Mouse (Mus musculus) ES-E14 (cell line): ENCODE data around the gene Dolk. TPM values are rescaled to one million over a fixed set of nuclear protein-coding genes. Genes with fewer than 3 reads are reported as not detected.

ENCODE experiments used
- DNase-seq: peaks from one replicate; pipeline ENCODE4 v3.0.0-alpha.2; 2013; ENCODE audit warnings: low read depth, low spot score
- H3K27ac ChIP-seq: 2 replicates; pipeline ENCODE4 v1.5.1; 2012; ENCODE audit warnings: low read depth, mild to moderate bottlenecking, low read length, moderate library complexity, mixed read lengths; ENCODE audit not compliant: poor library complexity, insufficient read depth, severe bottlenecking
- H3K36me3 ChIP-seq: 2 replicates; pipeline ENCODE4 v1.6.1; 2012; ENCODE audit warnings: mild to moderate bottlenecking, low read length, moderate library complexity, mixed read lengths; ENCODE audit not compliant: control insufficient read depth, poor library complexity, insufficient read depth, severe bottlenecking
- H3K4me1 ChIP-seq, 2 experiments: fragments of 150-350 bp in 1 of 2; sonication (generic) in 1 of 2; 2 replicates each; pipeline ENCODE4 v1.6.1; 2012; ENCODE audit warnings: low read length in 2 of 2, mild to moderate bottlenecking in 1 of 2, mixed read lengths in 1 of 2; ENCODE audit not compliant: control insufficient read depth in 2 of 2, insufficient read depth in 2 of 2, poor library complexity in 1 of 2
- H3K4me3 ChIP-seq, 2 experiments: fragments of 150-350 bp in 1 of 2; sonication (generic) in 1 of 2; 2 replicates each; pipeline ENCODE4 v1.5.1; 2012; ENCODE audit warnings: low read length in 2 of 2, low read depth in 1 of 2, mild to moderate bottlenecking in 1 of 2, mixed read lengths in 1 of 2; ENCODE audit not compliant: insufficient read depth in 1 of 2, poor library complexity in 1 of 2, severe bottlenecking in 1 of 2
- H3K9ac ChIP-seq: 2 replicates; pipeline ENCODE4 v1.6.1; 2012; ENCODE audit warnings: low read depth, mild to moderate bottlenecking, low read length, mixed read lengths; ENCODE audit not compliant: poor library complexity, insufficient read depth, severe bottlenecking
- H3K9me3 ChIP-seq: fragments of 150-350 bp; sonication (generic); 2 replicates; pipeline ENCODE4 v1.6.1; 2012; ENCODE audit warnings: low read depth, mild to moderate bottlenecking, low read length; ENCODE audit not compliant: control insufficient read depth, insufficient read depth
- CHD2 ChIP-seq: IDR thresholded peaks from 2 replicates; pipeline ENCODE4 v1.6.1; 2014; ENCODE audit warnings: mild to moderate bottlenecking, low read depth, low read length, inconsistent platforms
- HCFC1 ChIP-seq: IDR thresholded peaks from 2 replicates; pipeline ENCODE4 v1.6.1; 2012; ENCODE audit warnings: low read length, inconsistent platforms, borderline replicate concordance; ENCODE audit not compliant: insufficient read depth
- MAFK ChIP-seq: IDR thresholded peaks from 2 replicates; pipeline ENCODE4 v1.6.1; 2014; ENCODE audit warnings: mild to moderate bottlenecking, low read depth, low read length, inconsistent platforms; ENCODE audit not compliant: insufficient read depth
- ZC3H11A ChIP-seq: IDR thresholded peaks from 2 replicates; pipeline ENCODE4 v1.6.1; 2012; ENCODE audit warnings: low read depth, mild to moderate bottlenecking, inconsistent platforms, low read length, borderline replicate concordance
- ZNF384 ChIP-seq: IDR thresholded peaks from 2 replicates; pipeline ENCODE4 v1.6.1; 2012; ENCODE audit warnings: low read depth, low read length, inconsistent platforms
- in situ Hi-C, 2 experiments: fragments of 600-800 bp; cut with MboI; formaldehyde crosslinking; loops; one replicate each; pipeline ENCODE4 v1.15.1; 2025; ENCODE audit warnings: low sequenced_read_pairs in 2 of 2, inconsistent platforms in 1 of 2; ENCODE audit not compliant: unreplicated experiment in 2 of 2
- total RNA-seq: library from RNA; depleted of rRNA; stranded (reverse); fragments of 300-350 nt; gene quantifications from 2 replicates; pipeline ENCODE4 v1.2.3, GENCODE M21; 2012

Gene Dolk
- total RNA-seq, 1 experiment, result 25.2 TPM

DNA sequence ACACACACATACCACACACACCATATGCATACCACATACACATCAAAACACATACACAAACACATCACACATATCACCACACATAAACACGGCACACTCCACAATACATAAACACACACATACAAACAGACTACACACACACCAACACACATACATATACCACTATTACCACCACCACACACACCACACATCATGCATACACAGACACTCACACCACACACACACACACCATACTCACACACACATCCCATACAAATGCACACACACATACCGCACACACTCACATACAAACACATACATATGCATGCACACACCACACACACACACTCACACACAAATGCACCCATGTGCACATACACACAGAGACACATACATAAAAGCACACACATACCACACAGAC is 18.7 kb downstream of the Dolk start:
- Histone ChIP-seq H3K36me3 (peaks cover 5% of the 10 kb centered on the region; the same call in 1 of the 2 replicates), H3K9me3 (no peaks in the 10 kb centered on the region), H3K9ac (no peak overlapping the region), H3K4me3 (no peak overlapping the region), H3K4me1 (peaks cover 9 to 29% of the 10 kb centered on the region in 2 experiments; a peak in 3 of 4 replicates), H3K27ac (no peak overlapping the region)
- in situ Hi-C loops, result no loop called here
- DNase-seq, result no peak
- no peak for TF ChIP-seq HCFC1
- TF ChIP-seq MAFK, result no peak
- TF ChIP-seq ZNF384, result no peak
- no peak for TF ChIP-seq CHD2
- no peak for TF ChIP-seq ZC3H11A

DNA sequence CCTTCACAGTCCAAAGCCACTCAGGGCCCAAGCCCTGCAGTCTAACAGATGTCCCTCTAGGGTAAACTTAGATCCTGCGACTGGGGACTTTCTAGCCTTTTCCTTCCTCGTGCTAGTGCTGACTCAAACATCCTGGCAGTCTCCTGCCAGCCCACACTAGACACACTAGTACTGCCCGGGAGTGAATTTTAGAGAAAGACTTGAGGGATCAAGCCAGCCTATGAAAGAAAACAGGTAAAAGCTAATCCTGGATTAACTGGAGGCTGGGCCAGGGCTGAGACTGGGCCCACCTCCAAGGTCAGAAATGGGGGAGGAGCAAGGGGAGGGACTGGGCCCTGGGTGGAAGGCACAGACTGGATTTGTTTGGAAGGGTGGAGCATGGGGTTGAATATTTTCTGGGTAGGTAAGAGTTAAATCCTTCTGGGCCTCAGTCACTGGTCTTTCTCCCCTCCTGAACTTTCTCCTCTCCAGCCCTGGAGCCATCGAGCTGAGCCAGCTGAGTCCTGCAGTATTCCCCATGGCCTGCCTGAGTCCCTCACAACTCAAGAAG is 19.7 kb downstream of the Dolk start:
- DNase-seq, result peak; percentile 71
- H3K9me3 ChIP-seq, result no peaks in the 10 kb centered on the region
- peak overlapping the region; percentile 36; the same call in 1 of the 2 replicates for H3K9ac ChIP-seq
- in situ Hi-C loops, result no loop called here
- TF ChIP-seq ZNF384, result no peak
- no peak for TF ChIP-seq HCFC1
- no peak for TF ChIP-seq CHD2
- no peak for TF ChIP-seq ZC3H11A
- TF ChIP-seq MAFK, result no peak
- H3K4me3 ChIP-seq, result peak overlapping the region; percentile 13 to 28; a peak in 2 of 4 replicates
- peaks cover 8% of the 10 kb centered on the region; the same call in 1 of the 2 replicates for H3K36me3 ChIP-seq
- peaks cover 9 to 29% of the 10 kb centered on the region in 2 experiments; a peak in 3 of 4 replicates for H3K4me1 ChIP-seq
- H3K27ac ChIP-seq, result peak overlapping the region; percentile 59; the same call in 1 of the 2 replicates

DNA sequence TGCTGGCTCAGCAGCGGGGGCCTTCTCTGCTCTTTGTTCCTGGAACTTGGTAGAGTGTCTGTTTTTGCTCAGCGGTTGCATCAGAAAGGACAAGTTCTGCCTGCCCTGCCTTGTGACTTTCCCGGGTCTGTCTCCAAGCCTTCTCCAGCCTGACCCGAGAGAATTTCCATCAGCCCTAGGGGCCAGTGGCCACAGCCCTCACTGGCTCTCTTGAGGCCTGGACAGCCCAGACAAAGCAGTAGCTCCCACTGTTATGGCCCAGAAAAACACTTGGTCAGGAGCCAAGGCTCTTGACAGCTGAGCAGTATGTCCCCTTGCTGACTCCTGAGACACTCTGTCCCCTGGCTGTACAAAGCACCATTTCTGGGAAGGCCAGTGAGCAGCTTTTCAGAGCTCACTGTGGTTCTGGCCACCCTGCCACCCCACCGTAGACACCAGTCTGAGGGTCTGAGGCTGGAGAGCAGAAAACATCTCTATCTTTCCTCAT is 20.3 kb downstream of the Dolk start, which contains the start of gene Phyhd1:
Gene Phyhd1, plus strand, starts transcription at position 437 of the 487 bp plus-strand sequence.
- peaks cover 9 to 29% of the 10 kb centered on the region in 2 experiments; a peak in 3 of 4 replicates for H3K4me1 ChIP-seq
- H3K9ac ChIP-seq, result peak within 1 kb of the TSS; percentile 36
- H3K36me3 ChIP-seq, result peaks cover 8% of the 10 kb centered on the region; the same call in 1 of the 2 replicates
- TF ChIP-seq CHD2 (no peak), ZC3H11A (no peak), HCFC1 (no peak), MAFK (no peak)
- H3K27ac ChIP-seq, result peak within 1 kb of the TSS; percentile 59
- DNase-seq, result no peak
- in situ Hi-C loops, result no loop called here
- H3K4me3 ChIP-seq, result peak within 1 kb of the TSS; percentile 13 to 28; a peak in 2 of 4 replicates
- no peaks in the 10 kb centered on the region for H3K9me3 ChIP-seq

DNA sequence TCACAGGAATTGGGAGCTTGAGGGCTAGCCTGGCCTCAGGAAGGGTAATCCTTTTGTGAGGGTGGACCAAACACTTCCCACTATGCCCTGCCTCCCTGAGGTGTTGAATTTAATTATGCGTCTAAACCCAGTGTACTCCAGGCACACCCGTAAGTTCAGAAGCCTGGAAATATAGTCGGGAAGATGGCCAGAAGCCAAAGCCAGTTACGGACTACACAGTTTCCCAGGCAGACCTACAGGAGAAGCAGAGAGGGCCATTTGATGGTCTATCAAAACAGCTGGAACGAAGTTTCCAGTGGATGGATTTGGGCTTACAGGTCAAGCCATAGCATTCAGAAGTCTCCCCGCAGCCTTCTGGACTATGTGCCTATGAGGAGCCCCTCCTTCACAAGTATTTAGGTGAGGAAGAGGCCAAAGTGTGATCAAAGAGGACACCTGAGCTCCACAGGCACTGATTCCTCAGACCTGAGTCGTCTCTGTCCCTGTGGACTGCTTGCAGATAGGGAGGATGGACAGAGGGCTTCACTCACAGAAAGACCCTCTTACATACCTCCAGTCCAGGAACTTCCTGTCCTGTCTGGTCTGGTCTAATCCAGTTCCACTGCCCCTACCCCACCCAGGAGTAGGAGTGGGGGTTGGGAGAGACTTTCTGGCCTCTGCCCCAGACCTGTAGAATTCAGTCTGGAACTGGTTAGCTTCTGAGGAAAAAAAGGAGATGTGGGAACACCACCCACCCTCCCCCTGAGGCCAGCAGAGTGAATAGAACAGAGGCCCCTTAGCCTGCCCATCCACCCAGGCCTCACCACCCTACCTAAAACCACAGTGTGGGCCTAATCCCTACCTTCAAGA is 21.2 kb downstream of the Dolk start:
- H3K9ac ChIP-seq, result no peak overlapping the region
- H3K9me3 ChIP-seq, result no peaks in the 10 kb centered on the region
- peaks cover 9 to 29% of the 10 kb centered on the region in 2 experiments; a peak in 3 of 4 replicates for H3K4me1 ChIP-seq
- in situ Hi-C loops, result no loop called here
- peaks cover 8% of the 10 kb centered on the region; the same call in 1 of the 2 replicates for H3K36me3 ChIP-seq
- no peak for TF ChIP-seq MAFK
- TF ChIP-seq ZC3H11A, result no peak
- no peak for TF ChIP-seq ZNF384
- no peak for TF ChIP-seq HCFC1
- TF ChIP-seq CHD2, result no peak
- DNase-seq, result no peak
- peak overlapping the region; percentile 50 for H3K27ac ChIP-seq
- no peak overlapping the region for H3K4me3 ChIP-seq
